Mouse (Mus musculus): Measurements from ENCODE around the gene Specc1l.

- TF ChIP-seq CTCF (IDR thresholded peaks at IDR 0.05; ENCODE audit: borderline replicate concordance, control insufficient read depth, extremely low read depth, insufficient read depth, low read length, poor library complexity), result no peak
- TF ChIP-seq POLR2A (IDR thresholded peaks at IDR 0.05; ENCODE audit: control insufficient read depth, extremely low read depth, insufficient read depth, low read length, poor library complexity), result no peak
Measured at GRCm38 (mm10) chr10:75324391-75324790, 112.5 kb downstream of the Specc1l start.
